Mouse (Mus musculus) left cerebral cortex, postnatal 10 days (tissue): ENCODE results near the gene Mest. TPM values are rescaled to one million over a fixed set of nuclear protein-coding genes. Genes with fewer than 3 reads are reported as not detected.

ENCODE experiments used
- DNase-seq, 2 experiments: peaks; one replicate each; pipeline ENCODE4 v3.0.0; 2021 to 2022; ENCODE audit warnings: low spot score in 2 of 2, mixed read lengths in 1 of 2; ENCODE audit errors: extremely low spot score in 1 of 2
- intact Hi-C: fragments of 180-260 bp; cut with DNase I; formaldehyde crosslinking; loops from one replicate; pipeline ENCODE4 v1.15.1; 2025
- microRNA-seq: library from miRNA; unstranded; fragments of <30 nt; microRNA quantifications from one replicate; pipeline ENCODE4 v1.2.0, GENCODE M21; 2022
- total RNA-seq, 2 experiments: library from RNA; stranded (reverse); gene quantifications; 2 replicates each; pipeline ENCODE4 v1.2.3; 2021

The Mest gene
- total RNA-seq, 2 experiments from 2014 or later = 102 to 105 TPM

GRCm38 (mm10) chr6:30736372-30736762 lies 13.0 kb downstream of the Mest start:
- no peak for DNase-seq
- intact Hi-C loops = no loop called here

GRCm38 (mm10) chr6:30736864-30737547 lies 13.7 kb downstream of the Mest start:
- intact Hi-C loops = no loop called here
- peak; percentile 58 to 85 for DNase-seq

- intact Hi-C loops = no loop called here
- DNase-seq = peak; percentile 69 to 84
Observed at GRCm38 (mm10) chr6:30737548-30738463, 14.5 kb downstream of the Mest start.

GRCm38 (mm10) chr6:30738464-30739006 lies 15.2 kb downstream of the Mest start:
- no peak for DNase-seq
- intact Hi-C loops = no loop called here

GRCm38 (mm10) chr6:30739177-30739747 lies 15.9 kb downstream of the Mest start:
- peak in 1 of 2 experiments; percentile 67 for DNase-seq

GRCm38 (mm10) chr6:30744846-30745245 lies 21.5 kb downstream of the Mest start:
- no peak for DNase-seq
- intact Hi-C loops = no loop called here

More at GRCm38 (mm10) chr6:30739177-30739747, 15.9 kb downstream of the Mest start:
- intact Hi-C loops = no loop called here

GRCm38 (mm10) chr6:30745591-30745990 lies 22.2 kb downstream of the Mest start:
- DNase-seq = no peak
- intact Hi-C loops = no loop called here

GRCm38 (mm10) chr6:30747631-30748357 lies 24.4 kb downstream of the Mest start:
- intact Hi-C loops = no loop called here
- no peak for DNase-seq

- DNase-seq = no peak
- intact Hi-C loops = no loop called here
Observed at GRCm38 (mm10) chr6:30748358-30748910, 25.1 kb downstream of the Mest start.

GRCm38 (mm10) chr6:30749042-30749689 lies 25.8 kb downstream of the Mest start:
- intact Hi-C loops = no loop called here
- DNase-seq = no peak

- intact Hi-C loops = no loop called here
- no peak for DNase-seq
Observed at GRCm38 (mm10) chr6:30749892-30750291, 26.5 kb downstream of the Mest start.

- no peak for DNase-seq
- intact Hi-C loops = no loop called here
Observed at GRCm38 (mm10) chr6:30750482-30750881, 27.1 kb downstream of the Mest start.

GRCm38 (mm10) chr6:30751209-30751608 lies 27.9 kb downstream of the Mest start:
- intact Hi-C loops = no loop called here
- no peak for DNase-seq

Small RNA genes lying within 50 kb of the gene (microRNA-seq; reads per million reads assigned to microRNA genes)
- gene Mir335 = 3,255 reads per million, percentile 88 among the genes with 10 or more reads in this experiment

Other genes starting within 250 kb of the Mest start
- 10 to 100 TPM; 16.3 to 16.6 TPM for gene Tmem209, start 213.8 kb upstream of the Mest start, total RNA-seq
- gene Ssmem1, start 213.7 kb upstream of the Mest start, total RNA-seq = 1 to 10 TPM in 1 of 2 experiments, under 1 TPM in 1; 0.39 to 1.4 TPM
- 1 to 10 TPM; 3.6 to 4.6 TPM for gene Cpa2, start 182.0 kb upstream of the Mest start, total RNA-seq
- under 1 TPM; 0.15 to 0.16 TPM for gene Cpa4, start 155.2 kb upstream of the Mest start, total RNA-seq
- gene Cpa5, start 112.5 kb upstream of the Mest start, total RNA-seq = not detected
- not detected for gene Cpa1, start 84.3 kb upstream of the Mest start, total RNA-seq
- 1 to 10 TPM; 7.1 to 7.8 TPM for gene Cep41, start 29.8 kb upstream of the Mest start, total RNA-seq
- gene Copg2, start 173.2 kb downstream of the Mest start, total RNA-seq = 10 to 100 TPM; 50.4 to 53.6 TPM
- gene Tsga13, start 192.0 kb downstream of the Mest start, total RNA-seq = under 1 TPM; 0.43 to 0.75 TPM
- gene Klf14, start 235.5 kb downstream of the Mest start, total RNA-seq = 1 to 10 TPM; 1.1 TPM